Mouse (Mus musculus) adrenal gland, postnatal 4 days (tissue): ENCODE measurements around the gene Mapk11. TPM values are rescaled to one million over a fixed set of nuclear protein-coding genes. Genes with fewer than 3 reads are reported as not detected.

ENCODE experiments used
- DNase-seq, 2 experiments: peaks; one replicate each; pipeline ENCODE4 v3.0.0; 2021 to 2022; ENCODE audit warnings: low spot score in 2 of 2, mixed read lengths in 2 of 2
- long read RNA-seq, 2 experiments: library from polyadenylated mRNA; stranded (forward); transcript quantifications; one replicate each; pipeline ENCODE4 v2.0.0; 2021
- total RNA-seq, 2 experiments: library from RNA; stranded (reverse); gene quantifications; 2 replicates each; pipeline ENCODE4 v1.2.3; 2021

Mapk11 gene
- total RNA-seq = 1 to 10 TPM; 6.9 to 8.6 TPM
- long read RNA-seq, experiment 1, partial matches to known transcripts = 3 of 9 reads
- long read RNA-seq, experiment 1, other reads (novel, unspliced or antisense) = 2 of 9 reads
- long read RNA-seq, experiment 2, partial matches to known transcripts = 1 of 7 reads
- long read RNA-seq, experiment 2, other reads (novel, unspliced or antisense) = 3 of 7 reads

- DNase-seq = no peak
Measured at GRCm38 (mm10) chr15:89149271-89150040, at the start of gene Mapk11. Gene Mapk11, minus strand, starts transcription at chr15:89149628.

- no peak for DNase-seq
Measured at GRCm38 (mm10) chr15:89197056-89197455, 47.6 kb upstream of the Mapk11 start.

- peak; percentile 91 to 92 for DNase-seq
Measured at GRCm38 (mm10) chr15:89196313-89196706, 46.9 kb upstream of the Mapk11 start, which contains the start of gene Dennd6b. Gene Dennd6b, minus strand, starts transcription at chr15:89196496.

GRCm38 (mm10) chr15:89195690-89196312 lies 46.4 kb upstream of the Mapk11 start:
- DNase-seq = peak; percentile 71 to 83

GRCm38 (mm10) chr15:89195261-89195681 lies 45.8 kb upstream of the Mapk11 start:
- no peak for DNase-seq

- no peak for DNase-seq
Measured at GRCm38 (mm10) chr15:89184937-89185227, 35.5 kb upstream of the Mapk11 start.

GRCm38 (mm10) chr15:89184141-89184936 lies 34.9 kb upstream of the Mapk11 start:
- DNase-seq = no peak

GRCm38 (mm10) chr15:89182842-89183241 lies 33.4 kb upstream of the Mapk11 start:
- DNase-seq = no peak

- DNase-seq = no peak
Measured at GRCm38 (mm10) chr15:89182328-89182741, 32.9 kb upstream of the Mapk11 start.

GRCm38 (mm10) chr15:89181561-89182270 lies 32.3 kb upstream of the Mapk11 start:
- DNase-seq = no peak

- DNase-seq = peak; percentile 63 to 65
Measured at GRCm38 (mm10) chr15:89180571-89181229, 31.3 kb upstream of the Mapk11 start, which contains the start of gene Plxnb2. Gene Plxnb2, minus strand, starts transcription at chr15:89180788.

GRCm38 (mm10) chr15:89180081-89180541 lies 30.7 kb upstream of the Mapk11 start:
- DNase-seq = no peak

GRCm38 (mm10) chr15:89179630-89179964 lies 30.2 kb upstream of the Mapk11 start:
- no peak for DNase-seq

- DNase-seq = peak; percentile 38 to 62
Measured at GRCm38 (mm10) chr15:89178954-89179629, 29.7 kb upstream of the Mapk11 start.

GRCm38 (mm10) chr15:89178260-89178860 lies 28.9 kb upstream of the Mapk11 start:
- DNase-seq = no peak

- no peak for DNase-seq
Measured at GRCm38 (mm10) chr15:89177576-89178259, 28.3 kb upstream of the Mapk11 start.

- peak; percentile 67 to 81 for DNase-seq
Measured at GRCm38 (mm10) chr15:89177121-89177520, 27.7 kb upstream of the Mapk11 start.

- DNase-seq = no peak
Measured at GRCm38 (mm10) chr15:89175411-89176155, 26.2 kb upstream of the Mapk11 start.
